Mouse (Mus musculus): ENCODE measurements around the gene Lalba.
"Not testable (repeated sequence)": the region's sequence is repeated elsewhere in the genome, so short reads cannot be mapped to it uniquely, and the experiment has no call there.

Gene Lalba

GRCm38 (mm10) chr15:98492102-98492501 is 9.6 kb upstream of the Lalba start, which contains the start of gene Olfr279:
TSS of gene Olfr279 (plus strand) at chr15:98492402.
- DNase-seq (ENCODE audit: low spot score in 2 of 2): no peak

GRCm38 (mm10) chr15:98491332-98491731 is 8.8 kb upstream of the Lalba start:
- no peak for DNase-seq (ENCODE audit: low spot score in 2 of 2)

DNA sequence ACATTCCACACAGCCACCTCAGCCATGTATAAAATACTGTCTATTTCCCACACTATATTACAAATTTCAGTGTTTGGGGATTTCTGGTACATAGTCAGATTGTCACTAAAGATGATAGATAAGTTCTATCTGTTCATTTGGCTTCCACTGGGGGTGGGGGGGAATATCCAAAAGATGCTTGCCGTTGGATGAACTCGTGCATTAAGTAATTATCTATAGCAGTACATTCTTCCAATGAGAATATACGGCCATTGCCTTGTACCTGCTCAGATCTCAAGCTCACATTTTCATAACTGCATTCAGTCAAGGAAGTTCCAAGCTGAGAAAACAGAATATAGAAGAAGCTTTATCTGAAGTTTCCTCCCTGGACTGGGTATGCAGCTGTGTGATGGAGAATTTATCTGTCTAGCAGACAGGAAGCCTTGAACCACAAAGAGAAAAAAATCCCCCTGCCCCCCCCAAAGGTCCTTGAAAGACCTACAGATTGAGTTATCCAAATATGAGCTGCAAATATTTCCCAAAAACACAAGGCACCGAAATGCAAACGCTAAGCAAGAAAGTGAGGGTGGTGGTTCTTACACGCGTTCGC is 4.0 kb upstream of the Lalba start:
- no peak for DNase-seq (ENCODE audit: low spot score in 2 of 2)

DNA sequence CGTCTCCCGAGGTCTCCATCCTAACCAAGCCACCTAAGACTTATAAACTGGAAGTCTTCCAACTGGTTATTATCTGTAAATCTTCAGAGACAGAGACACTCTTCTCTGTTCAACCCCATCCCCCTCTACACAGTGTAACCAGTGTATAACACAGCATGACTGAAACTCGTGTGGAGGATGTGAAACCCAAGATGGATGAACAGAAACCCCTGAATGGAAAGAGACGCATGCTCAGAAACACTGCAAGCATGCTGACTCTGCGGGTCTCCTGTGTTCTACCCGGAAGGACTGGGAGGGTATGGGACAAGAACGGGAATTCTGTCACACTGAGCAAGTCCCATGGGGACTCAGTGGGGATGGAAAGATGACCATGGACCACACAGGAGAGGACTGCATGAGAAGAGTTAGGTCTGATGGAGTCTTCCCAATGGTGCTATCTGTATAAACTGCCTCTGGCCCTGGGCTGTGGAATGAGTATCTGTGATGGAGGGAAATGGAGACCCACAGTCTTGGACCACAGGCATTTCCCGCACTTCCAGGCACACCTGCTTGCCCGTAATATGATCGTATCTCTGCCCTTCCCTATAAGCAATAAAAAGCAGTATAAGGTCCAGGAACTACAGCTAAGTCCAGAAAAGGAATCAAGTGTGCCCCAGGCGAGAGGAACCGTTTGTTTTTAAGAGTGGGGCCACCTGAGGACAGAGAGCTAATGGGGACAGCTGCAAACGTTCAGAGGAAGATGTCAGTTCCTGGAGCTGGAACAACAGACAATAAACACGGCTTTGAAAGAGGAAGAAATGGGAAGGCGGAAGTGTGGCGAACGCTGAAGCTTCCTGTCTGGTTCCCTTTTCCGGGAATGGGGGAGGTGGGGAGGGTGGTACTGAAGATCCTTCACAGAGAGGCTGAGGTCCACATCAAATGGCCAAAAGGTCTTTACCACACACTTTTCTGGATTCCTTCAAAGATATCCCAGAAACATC is 1.7 kb upstream of the Lalba start:
- no peak for DNase-seq (ENCODE audit: low spot score in 2 of 2)

DNA sequence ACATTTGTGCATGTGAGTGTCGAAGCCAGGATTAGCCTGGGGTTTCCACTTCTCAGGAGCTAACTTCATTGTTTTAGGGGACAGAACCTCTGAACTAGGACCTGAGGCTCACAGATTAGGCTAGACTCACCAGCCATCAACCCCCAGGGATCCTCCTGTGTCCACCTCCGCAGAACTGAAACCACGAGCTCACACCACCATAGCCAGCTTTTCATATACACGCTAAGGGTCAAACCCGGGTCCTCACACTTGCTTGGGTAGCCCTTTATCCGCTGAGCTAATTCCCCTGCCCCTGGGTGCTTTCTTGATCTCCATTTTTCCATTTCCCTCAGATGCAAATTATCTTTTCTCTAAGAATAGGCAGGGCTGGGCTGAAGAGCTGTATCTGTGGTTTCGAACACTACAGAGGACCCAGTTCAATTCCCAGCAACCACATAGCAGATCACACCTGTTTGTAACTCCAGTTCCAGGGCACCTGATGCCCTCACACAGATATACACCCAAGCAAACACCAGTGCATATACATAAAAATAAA is 2.9 kb downstream of the Lalba start:
- DNase-seq (ENCODE audit: low spot score in 2 of 2): no peak

DNA sequence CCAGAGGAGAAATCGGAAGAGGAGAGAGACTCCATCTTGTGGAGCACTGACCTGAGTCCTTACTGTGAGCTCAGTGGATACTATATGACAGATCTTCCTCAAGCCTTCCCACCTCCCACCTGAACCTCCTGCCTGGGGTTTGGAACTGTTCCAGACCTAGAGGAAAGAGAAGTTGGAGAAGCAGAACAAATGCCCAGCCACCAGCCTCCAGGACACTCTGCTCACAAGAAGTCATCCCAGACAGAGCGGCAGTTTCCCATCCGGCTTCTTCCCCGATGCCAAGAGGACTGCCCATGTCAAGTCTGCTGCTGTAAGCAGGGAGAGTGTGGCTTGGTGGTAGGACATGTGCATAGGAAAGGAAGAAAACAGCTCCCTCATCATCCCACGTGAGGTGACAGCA is 6.2 kb downstream of the Lalba start:
- no peak for DNase-seq (ENCODE audit: low spot score in 2 of 2)

- DNase-seq (ENCODE audit: low spot score in 2 of 2): peak in 1 of 2 experiments; percentile 65
Observed at GRCm38 (mm10) chr15:98475382-98475781, 7.1 kb downstream of the Lalba start.

- DNase-seq (ENCODE audit: low spot score in 2 of 2): no peak
Observed at GRCm38 (mm10) chr15:98474958-98475357, 7.6 kb downstream of the Lalba start.

GRCm38 (mm10) chr15:98471539-98471938 is 11.0 kb downstream of the Lalba start:
- DNase-seq (ENCODE audit: low spot score in 2 of 2): no peak

DNA sequence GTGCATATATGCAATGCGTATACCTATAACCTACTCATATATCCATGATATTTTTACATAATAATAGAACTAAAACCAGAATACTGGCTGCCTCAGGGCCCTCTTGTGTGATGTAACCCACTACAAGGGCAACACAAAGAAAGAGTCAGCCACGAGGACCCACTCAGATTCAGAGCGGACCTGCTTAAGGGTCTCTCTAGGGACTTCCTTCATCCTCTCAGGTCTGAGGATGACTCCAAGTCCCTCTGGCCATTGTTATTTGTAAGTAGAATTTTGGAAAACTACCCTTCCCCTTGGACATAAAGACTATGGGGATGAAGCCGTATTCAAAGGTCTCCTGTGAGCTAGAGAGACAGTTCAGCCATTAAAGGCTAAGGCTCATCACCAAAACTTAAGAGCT is 12.9 kb downstream of the Lalba start, which contains the start of gene OR5BS1P:
OR5BS1P (plus strand) TSS at position 301 of the 400 bp plus-strand sequence.
- no peak for DNase-seq (ENCODE audit: low spot score in 2 of 2)

DNA sequence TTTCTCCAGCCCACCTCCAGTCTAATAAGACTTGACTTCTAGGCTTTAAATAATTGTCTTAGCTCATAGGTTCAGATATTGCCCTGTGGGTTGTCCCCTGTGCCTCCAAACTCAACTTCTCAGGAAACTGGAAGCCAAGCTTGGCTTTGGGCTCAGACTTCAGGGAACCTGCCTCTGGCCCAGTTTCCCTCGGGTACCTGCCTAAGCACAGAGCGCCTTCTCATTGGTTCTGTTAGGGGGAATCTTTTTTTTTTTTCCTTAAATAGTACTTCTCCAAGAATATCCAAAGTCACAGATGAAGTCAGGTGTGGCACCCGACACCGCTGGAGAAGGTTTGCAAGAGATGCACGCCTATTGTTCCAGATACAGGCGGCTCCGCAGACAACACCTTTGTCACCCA is 30.2 kb downstream of the Lalba start, which contains the start of gene Olfr281:
Olfr281 (plus strand) TSS at position 301 of the 400 bp plus-strand sequence.
- DNase-seq (ENCODE audit: low spot score in 2 of 2): no peak

- no peak for DNase-seq (ENCODE audit: low spot score in 2 of 2)
Observed at GRCm38 (mm10) chr15:98448521-98448920, 34.0 kb downstream of the Lalba start.

GRCm38 (mm10) chr15:98444561-98444960 is 38.0 kb downstream of the Lalba start:
- no peak for DNase-seq (ENCODE audit: low spot score in 2 of 2)

DNA sequence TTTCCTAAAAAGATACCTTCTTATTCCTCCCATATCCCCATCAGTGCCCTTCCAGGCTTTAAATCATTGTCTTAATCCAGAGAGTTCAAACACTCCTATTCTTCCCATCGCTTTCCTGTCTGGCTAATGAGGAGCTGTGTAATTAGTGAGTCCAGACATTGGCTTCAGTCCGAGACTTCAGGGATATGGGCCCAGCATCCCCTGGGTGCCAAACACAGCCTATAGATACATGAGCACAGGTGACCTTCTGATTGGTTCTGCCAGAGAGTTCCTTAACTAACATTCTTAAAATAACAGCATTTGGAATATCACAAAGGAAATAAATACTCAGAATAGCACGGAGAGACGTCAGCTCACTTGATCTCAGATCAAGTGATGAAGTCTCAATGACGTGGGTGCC is 51.6 kb downstream of the Lalba start, which contains the start of gene Olfr282:
Olfr282 (plus strand) TSS at position 301 of the 400 bp plus-strand sequence.
- DNase-seq (ENCODE audit: low spot score in 2 of 2): not testable (repeated sequence)

Measured in thymus, postnatal 10 days (tissue).